Mouse (Mus musculus) right cerebral cortex, postnatal 4 days (tissue): ENCODE data around the gene Cdc42ep3.

ENCODE experiments used
- DNase-seq: peaks from one replicate; pipeline ENCODE4 v3.0.0-alpha.2; 2022

Gene Cdc42ep3

GRCm38 (mm10) chr17:79285030-79285601 is 69.8 kb downstream of the Cdc42ep3 start:
- no peak for DNase-seq
